Mouse (Mus musculus) bone marrow, adult 2 months (tissue): Measurements from ENCODE around the gene Map7.

Experiments used
- CTCF ChIP-seq: fragments of 200-500 bp; IDR thresholded peaks from 2 replicates; pipeline ENCODE4 v1.5.1; 2011; ENCODE audit warnings: low read length, control low read depth; ENCODE audit not compliant: control insufficient read depth, insufficient read depth
- POLR2A ChIP-seq: fragments of 200-500 bp; IDR thresholded peaks from 2 replicates; pipeline ENCODE4 v1.6.1; 2011; ENCODE audit warnings: low read depth, mild to moderate bottlenecking, control low read depth, low read length, borderline replicate concordance; ENCODE audit not compliant: control insufficient read depth

DNA sequence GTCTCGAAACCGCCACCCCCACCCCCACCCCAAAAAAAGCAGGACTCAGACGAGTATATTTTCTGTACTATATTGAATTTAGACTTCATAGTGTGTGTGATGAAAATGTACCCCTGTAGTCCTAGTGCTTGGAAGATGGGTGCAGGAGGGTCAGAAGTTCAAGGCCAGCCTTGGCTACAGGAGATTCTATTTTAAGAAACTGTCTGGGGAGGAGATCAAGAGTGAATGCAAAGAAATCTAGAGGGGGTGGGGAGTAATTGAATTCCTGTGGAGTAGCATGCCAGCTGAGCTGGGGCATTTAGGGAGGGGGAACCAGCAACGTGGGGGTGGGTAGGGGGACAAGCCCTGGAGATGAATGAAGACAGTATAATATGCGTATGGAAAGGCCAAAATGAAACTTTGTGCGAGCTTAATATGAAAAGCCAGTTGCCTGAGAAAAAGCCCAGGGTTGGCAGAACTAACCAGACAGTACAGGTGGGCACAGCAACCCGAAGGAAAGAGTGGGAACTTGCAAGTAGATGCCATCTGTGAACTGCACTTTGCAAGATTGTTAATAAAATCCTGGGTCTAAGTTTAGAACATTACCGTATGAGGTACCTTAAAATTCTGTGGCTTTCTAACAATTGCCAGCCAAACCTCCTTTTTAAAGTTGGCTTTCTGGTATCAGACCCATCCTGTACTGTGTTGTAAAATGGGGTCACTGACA, 8.9 kb downstream of the Map7 start:
- TF ChIP-seq CTCF, result no peak
- TF ChIP-seq POLR2A, result no peak
